Mouse (Mus musculus): ENCODE data around the gene Smim8. TPM values are rescaled to one million over a fixed set of nuclear protein-coding genes. Genes with fewer than 3 reads are reported as not detected.
A peak's percentile ranks its signal among the peaks of the same experiment; 100 is the strongest.
"Not testable (repeated sequence)": the region's sequence is repeated elsewhere in the genome, so short reads cannot be mapped to it uniquely, and the experiment has no call there.

The Smim8 gene
- polyA plus RNA-seq, 1 experiment from 2014 or later = 80.3 TPM

- no peak overlapping the region for H3K27ac ChIP-seq
- no peak overlapping the region for H3K9ac ChIP-seq (ENCODE audit: low read depth, low read length)
- TF ChIP-seq CTCF (IDR thresholded peaks at IDR 0.05; ENCODE audit: low read depth) = no peak
- no peak overlapping the region for H3K4me2 ChIP-seq (ENCODE audit: low read length)
- DNase-seq (ENCODE audit: low spot score) (peak; percentile 12), ATAC-seq (replicated peaks; ENCODE audit: low FRiP score, low read depth) (no peak)
- H3K4me3 ChIP-seq (replicated peaks; ENCODE audit: low read depth, low read length) = no peak overlapping the region
- 25% methylated on average over 6 of the region's 6 CpGs for WGBS
- no peaks in the 10 kb centered on the region for H3K36me3 ChIP-seq (ENCODE audit: insufficient read depth, low read length)
- H3K27me3 ChIP-seq (ENCODE audit: insufficient read depth, low read length) = no peaks in the 10 kb centered on the region
- no peaks in the 10 kb centered on the region for H3K4me1 ChIP-seq (replicated peaks; ENCODE audit: insufficient read depth, low read length)
- H3K9me3 ChIP-seq (replicated peaks; ENCODE audit: low read length) = no peaks in the 10 kb centered on the region
These were observed 29.0 kb downstream of the Smim8 start for GRCm38 (mm10) chr4:34749236-34749635.

GRCm38 (mm10) chr4:34734461-34734860 lies 43.8 kb downstream of the Smim8 start:
- ATAC-seq (replicated peaks; ENCODE audit: low FRiP score, low read depth) = no peak
- no peak for DNase-seq (ENCODE audit: low spot score)
- H3K4me3 ChIP-seq (replicated peaks; ENCODE audit: low read depth, low read length) = no peak overlapping the region
- 75% methylated on average over 3 of the region's 3 CpGs for WGBS
- no peaks in the 10 kb centered on the region for H3K4me1 ChIP-seq (replicated peaks; ENCODE audit: insufficient read depth, low read length)
- TF ChIP-seq CTCF (IDR thresholded peaks at IDR 0.05; ENCODE audit: low read depth) = no peak
- no peaks in the 10 kb centered on the region for H3K36me3 ChIP-seq (ENCODE audit: insufficient read depth, low read length)
- no peak overlapping the region for H3K9ac ChIP-seq (ENCODE audit: low read depth, low read length)
- H3K27ac ChIP-seq = no peak overlapping the region
- H3K9me3 ChIP-seq (replicated peaks; ENCODE audit: low read length) = no peaks in the 10 kb centered on the region
- no peaks in the 10 kb centered on the region for H3K27me3 ChIP-seq (ENCODE audit: insufficient read depth, low read length)
- H3K4me2 ChIP-seq (ENCODE audit: low read length) = no peak overlapping the region

- peak; percentile 54; the same call in 1 of the 2 replicates for TF ChIP-seq CTCF (IDR thresholded peaks at IDR 0.05; ENCODE audit: low read depth)
- not testable (repeated sequence) for H3K4me1 ChIP-seq (replicated peaks; ENCODE audit: insufficient read depth, low read length); H3K4me2 ChIP-seq (ENCODE audit: low read length); H3K9me3 ChIP-seq (replicated peaks; ENCODE audit: low read length); H3K36me3 ChIP-seq (ENCODE audit: insufficient read depth, low read length); H3K27me3 ChIP-seq (ENCODE audit: insufficient read depth, low read length); H3K4me3 ChIP-seq (replicated peaks; ENCODE audit: low read depth, low read length); ATAC-seq (replicated peaks; ENCODE audit: low FRiP score, low read depth); DNase-seq (ENCODE audit: low spot score); H3K27ac ChIP-seq; H3K9ac ChIP-seq (ENCODE audit: low read depth, low read length)
- whole genome bisulfite sequencing = 35% methylated on average over 2 of the region's 2 CpGs
These were observed 44.8 kb downstream of the Smim8 start for GRCm38 (mm10) chr4:34733415-34733814.

- Histone ChIP-seq H3K9ac (ENCODE audit: low read depth, low read length) (no peak within 1 kb of the TSS; the same call in 1 of the 2 replicates), H3K4me1 (replicated peaks; ENCODE audit: insufficient read depth, low read length) (no peaks in the 10 kb centered on the region), H3K4me2 (ENCODE audit: low read length) (peak within 1 kb of the TSS; percentile 85), H3K4me3 (replicated peaks; ENCODE audit: low read depth, low read length) (peak within 1 kb of the TSS; percentile 44), H3K9me3 (replicated peaks; ENCODE audit: low read length) (no peaks in the 10 kb centered on the region), H3K36me3 (ENCODE audit: insufficient read depth, low read length) (no peaks in the 10 kb centered on the region), H3K27ac (no peak within 1 kb of the TSS), H3K27me3 (ENCODE audit: insufficient read depth, low read length) (0 out of 2 replicates have a peak, but pooled peaks cover 3% of the 10 kb centered on the region)
- ATAC-seq (replicated peaks; ENCODE audit: low FRiP score, low read depth) (peak; percentile 96), DNase-seq (ENCODE audit: low spot score) (peak; percentile 84)
- no peak for TF ChIP-seq CTCF (IDR thresholded peaks at IDR 0.05; ENCODE audit: low read depth)
- WGBS = under 1% methylated on average over 38 of the region's 38 CpGs
These were observed 48.3 kb downstream of the Smim8 start, which contains the start of gene Cfap206 for GRCm38 (mm10) chr4:34729851-34730341. Gene Cfap206 (minus strand): TSS chr4:34730206.

GRCm38 (mm10) chr4:34725710-34726109 lies 52.5 kb downstream of the Smim8 start:
- H3K9me3 ChIP-seq (replicated peaks; ENCODE audit: low read length); ATAC-seq (replicated peaks; ENCODE audit: low FRiP score, low read depth); DNase-seq (ENCODE audit: low spot score); H3K4me1 ChIP-seq (replicated peaks; ENCODE audit: insufficient read depth, low read length); H3K9ac ChIP-seq (ENCODE audit: low read depth, low read length); H3K36me3 ChIP-seq (ENCODE audit: insufficient read depth, low read length); H3K4me3 ChIP-seq (replicated peaks; ENCODE audit: low read depth, low read length); H3K4me2 ChIP-seq (ENCODE audit: low read length); H3K27ac ChIP-seq; H3K27me3 ChIP-seq (ENCODE audit: insufficient read depth, low read length): not testable (repeated sequence)
- WGBS = 88% methylated on average over 3 of the region's 3 CpGs

- ATAC-seq (replicated peaks; ENCODE audit: low FRiP score, low read depth) (no peak), DNase-seq (ENCODE audit: low spot score) (no peak)
- Histone ChIP-seq H3K36me3 (ENCODE audit: insufficient read depth, low read length) (no peaks in the 10 kb centered on the region), H3K27ac (no peak overlapping the region), H3K27me3 (ENCODE audit: insufficient read depth, low read length) (0 out of 2 replicates have a peak, but pooled peaks cover 3% of the 10 kb centered on the region), H3K4me1 (replicated peaks; ENCODE audit: insufficient read depth, low read length) (no peaks in the 10 kb centered on the region), H3K9me3 (replicated peaks; ENCODE audit: low read length) (no peaks in the 10 kb centered on the region), H3K9ac (ENCODE audit: low read depth, low read length) (no peak overlapping the region), H3K4me3 (replicated peaks; ENCODE audit: low read depth, low read length) (no peak overlapping the region), H3K4me2 (ENCODE audit: low read length) (no peak overlapping the region)
- 62% methylated on average over 4 of the region's 4 CpGs for WGBS
- TF ChIP-seq CTCF (IDR thresholded peaks at IDR 0.05; ENCODE audit: low read depth) = no peak
These were observed 53.9 kb downstream of the Smim8 start for GRCm38 (mm10) chr4:34724306-34724705.

- 0 out of 2 replicates have a peak, but pooled peaks cover 3% of the 10 kb centered on the region for H3K27me3 ChIP-seq (ENCODE audit: insufficient read depth, low read length)
- no peaks in the 10 kb centered on the region for H3K36me3 ChIP-seq (ENCODE audit: insufficient read depth, low read length)
- no peak overlapping the region for H3K4me2 ChIP-seq (ENCODE audit: low read length)
- no peak for DNase-seq (ENCODE audit: low spot score)
- no peak overlapping the region for H3K4me3 ChIP-seq (replicated peaks; ENCODE audit: low read depth, low read length)
- no peaks in the 10 kb centered on the region for H3K9me3 ChIP-seq (replicated peaks; ENCODE audit: low read length)
- ATAC-seq (replicated peaks; ENCODE audit: low FRiP score, low read depth) = no peak
- no peak overlapping the region for H3K27ac ChIP-seq
- WGBS = 72% methylated on average over 4 of the region's 4 CpGs
- H3K9ac ChIP-seq (ENCODE audit: low read depth, low read length) = no peak overlapping the region
- no peak for TF ChIP-seq CTCF (IDR thresholded peaks at IDR 0.05; ENCODE audit: low read depth)
- no peaks in the 10 kb centered on the region for H3K4me1 ChIP-seq (replicated peaks; ENCODE audit: insufficient read depth, low read length)
These were observed 55.0 kb downstream of the Smim8 start for GRCm38 (mm10) chr4:34723186-34723585.
